Mouse (Mus musculus) midbrain, embryonic 11.5 days (tissue): Measurements from ENCODE around the gene Brpf3. TPM values are rescaled to one million over a fixed set of nuclear protein-coding genes. Genes with fewer than 3 reads are reported as not detected.

Experiments used
- ATAC-seq: fragments of 200-750 bp; cut with Nextera tagmentation; 2 replicates; pipeline ENCODE4 v1.8.0; 2017; ENCODE audit warnings: moderate TSS enrichment, moderate library complexity; ENCODE audit not compliant: low FRiP score
- DNase-seq: peaks from one replicate; pipeline ENCODE4 v3.0.0; 2015; ENCODE audit warnings: low spot score; ENCODE audit errors: missing footprints
- H3K27ac ChIP-seq: fragments of 300-500 bp; sonication (generic); 2 replicates; pipeline ENCODE4 v1.5.1; 2014; ENCODE audit warnings: low read depth, low read length
- H3K27me3 ChIP-seq: fragments of 300-500 bp; sonication (generic); 2 replicates; pipeline ENCODE4 v1.6.1; 2014; ENCODE audit warnings: mild to moderate bottlenecking, low read length, moderate library complexity, mixed read lengths; ENCODE audit not compliant: control insufficient read depth, insufficient read depth
- H3K36me3 ChIP-seq: fragments of 300-500 bp; sonication (generic); 2 replicates; pipeline ENCODE4 v1.6.1; 2014; ENCODE audit warnings: mild to moderate bottlenecking, low read length, moderate library complexity, mixed read lengths; ENCODE audit not compliant: control insufficient read depth, insufficient read depth
- H3K4me1 ChIP-seq: fragments of 300-500 bp; sonication (generic); 2 replicates; pipeline ENCODE4 v1.6.1; 2014; ENCODE audit warnings: low read length; ENCODE audit not compliant: control insufficient read depth, insufficient read depth
- H3K4me2 ChIP-seq: fragments of 300-500 bp; sonication (generic); 2 replicates; pipeline ENCODE4 v1.6.1; 2014; ENCODE audit warnings: mild to moderate bottlenecking, moderate library complexity
- H3K4me3 ChIP-seq: fragments of 300-500 bp; sonication (generic); 2 replicates; pipeline ENCODE4 v1.5.1; 2014; ENCODE audit warnings: low read depth, low read length
- H3K9ac ChIP-seq: fragments of 300-500 bp; sonication (generic); 2 replicates; pipeline ENCODE4 v1.6.1; 2014; ENCODE audit warnings: low read length
- H3K9me3 ChIP-seq: fragments of 300-500 bp; sonication (generic); 2 replicates; pipeline ENCODE4 v1.6.1; 2016; ENCODE audit warnings: low read length; ENCODE audit not compliant: control insufficient read depth
- WGBS: fragments of 180-500 bp; shearing (Covaris S2); extraction: QIAGEN DNeasy Blood & Tissue Kit; methylation state at CpG from one replicate; pipeline ENCODE4 v1.1.7; 2014; 5-methylcytosine and 5-hydroxymethylcytosine counted together
- polyA plus RNA-seq: library from polyadenylated mRNA; unstranded; fragments of >200 nt; fragmentation: Nextera tagmentation; extraction: Ambion mirVana; gene quantifications from 2 replicates; pipeline ENCODE4 v1.2.1, GENCODE M21; 2014

Brpf3 gene
- polyA plus RNA-seq, 1 experiment from 2014 or later: 9.7 TPM

GRCm38 (mm10) chr17:28885231-28885630 lies 84.3 kb downstream of the Brpf3 start:
- Histone ChIP-seq H3K27me3 (peaks cover 4% of the 10 kb centered on the region; the same call in 1 of the 2 replicates), H3K4me2 (no peak overlapping the region), H3K36me3 (no peaks in the 10 kb centered on the region), H3K9me3 (no peaks in the 10 kb centered on the region; the same call in 1 of the 2 replicates), H3K27ac (no peak overlapping the region), H3K4me3 (no peak overlapping the region), H3K4me1 (no peaks in the 10 kb centered on the region; the same call in 1 of the 2 replicates), H3K9ac (no peak overlapping the region)
- ATAC-seq (no peak), DNase-seq (no peak)
- 88% methylated on average over 8 of the region's 8 CpGs for WGBS

- Histone ChIP-seq H3K9ac (no peak overlapping the region), H3K27ac (no peak overlapping the region), H3K27me3 (no peaks in the 10 kb centered on the region), H3K4me1 (no peaks in the 10 kb centered on the region; the same call in 1 of the 2 replicates), H3K36me3 (no peaks in the 10 kb centered on the region), H3K9me3 (no peaks in the 10 kb centered on the region; the same call in 1 of the 2 replicates), H3K4me2 (no peak overlapping the region), H3K4me3 (no peak overlapping the region)
- DNase-seq (no peak), ATAC-seq (no peak)
- 86% methylated on average over 8 of the region's 8 CpGs for WGBS
Observed at GRCm38 (mm10) chr17:28886266-28886665, 85.4 kb downstream of the Brpf3 start.

Other genes starting within 250 kb of the Brpf3 start
- gene Clps, start 240.3 kb upstream of the Brpf3 start, polyA plus RNA-seq: not detected in 2 replicates
- 1.4 and 2.0 TPM in 2 replicates for gene Lhfpl5, start 225.4 kb upstream of the Brpf3 start, polyA plus RNA-seq
- gene Srpk1, start 178.4 kb upstream of the Brpf3 start, polyA plus RNA-seq: 124 and 135 TPM in 2 replicates
- gene Slc26a8, start 110.9 kb upstream of the Brpf3 start, polyA plus RNA-seq: 0.75 and 0.87 TPM in 2 replicates
- gene Mapk14, start 109.8 kb upstream of the Brpf3 start, polyA plus RNA-seq: 39.4 and 47.2 TPM in 2 replicates
- gene AC170998.1, start 75.0 kb upstream of the Brpf3 start, polyA plus RNA-seq: 0.66 and 0.78 TPM in 2 replicates
- gene Mapk13, start 31.8 kb upstream of the Brpf3 start, polyA plus RNA-seq: 1.1 and 1.2 TPM in 2 replicates
- gene Pnpla1, start 57.3 kb downstream of the Brpf3 start, polyA plus RNA-seq: not detected in 2 replicates
- 0.10 TPM in 1 of 2 replicates, not detected in the other for gene 4930539E08Rik, start 114.2 kb downstream of the Brpf3 start, polyA plus RNA-seq
- gene Pxt1, start 142.8 kb downstream of the Brpf3 start, polyA plus RNA-seq: not detected in 2 replicates
- 92.4 and 97.4 TPM in 2 replicates for gene Kctd20, start 150.9 kb downstream of the Brpf3 start, polyA plus RNA-seq
- gene Stk38, start 206.9 kb downstream of the Brpf3 start, polyA plus RNA-seq: 130 and 139 TPM in 2 replicates
- 899 and 948 TPM in 2 replicates for gene Srsf3, start 231.5 kb downstream of the Brpf3 start, polyA plus RNA-seq